Mouse (Mus musculus): ENCODE results near the gene Gcnt7.

The Gcnt7 gene

GRCm38 (mm10) chr2:172458496-172458895 is at the start of gene Gcnt7:
Gene Gcnt7, minus strand, starts transcription at chr2:172458596.
- no peak for DNase-seq (ENCODE audit: low spot score in 2 of 2)

GRCm38 (mm10) chr2:172506121-172506520 is 47.7 kb upstream of the Gcnt7 start:
- no peak for DNase-seq (ENCODE audit: low spot score in 2 of 2)

GRCm38 (mm10) chr2:172502168-172502567 is 43.8 kb upstream of the Gcnt7 start:
- DNase-seq (ENCODE audit: low spot score in 2 of 2): no peak

GRCm38 (mm10) chr2:172501341-172501740 is 42.9 kb upstream of the Gcnt7 start:
- no peak for DNase-seq (ENCODE audit: low spot score in 2 of 2)

GRCm38 (mm10) chr2:172500752-172501316 is 42.4 kb upstream of the Gcnt7 start:
- no peak for DNase-seq (ENCODE audit: low spot score in 2 of 2)

GRCm38 (mm10) chr2:172498823-172499222 is 40.4 kb upstream of the Gcnt7 start:
- DNase-seq (ENCODE audit: low spot score in 2 of 2): no peak

- no peak for DNase-seq (ENCODE audit: low spot score in 2 of 2)
Observed at GRCm38 (mm10) chr2:172496736-172497345, 38.4 kb upstream of the Gcnt7 start.

- DNase-seq (ENCODE audit: low spot score in 2 of 2): no peak
Observed at GRCm38 (mm10) chr2:172484696-172485370, 26.4 kb upstream of the Gcnt7 start.

- DNase-seq (ENCODE audit: low spot score in 2 of 2): no peak
Observed at GRCm38 (mm10) chr2:172483766-172484413, 25.5 kb upstream of the Gcnt7 start.

GRCm38 (mm10) chr2:172481654-172482385 is 23.4 kb upstream of the Gcnt7 start:
- no peak for DNase-seq (ENCODE audit: low spot score in 2 of 2)

GRCm38 (mm10) chr2:172480296-172480695 is 21.9 kb upstream of the Gcnt7 start:
- DNase-seq (ENCODE audit: low spot score in 2 of 2): no peak

GRCm38 (mm10) chr2:172477860-172478259 is 19.5 kb upstream of the Gcnt7 start:
- no peak for DNase-seq (ENCODE audit: low spot score in 2 of 2)

GRCm38 (mm10) chr2:172477350-172477749 is 19.0 kb upstream of the Gcnt7 start:
- DNase-seq (ENCODE audit: low spot score in 2 of 2): no peak

- DNase-seq (ENCODE audit: low spot score in 2 of 2): no peak
Observed at GRCm38 (mm10) chr2:172476707-172477260, 18.4 kb upstream of the Gcnt7 start.

GRCm38 (mm10) chr2:172474970-172475369 is 16.6 kb upstream of the Gcnt7 start:
- DNase-seq (ENCODE audit: low spot score in 2 of 2): no peak

- DNase-seq (ENCODE audit: low spot score in 2 of 2): no peak
Observed at GRCm38 (mm10) chr2:172473591-172473990, 15.2 kb upstream of the Gcnt7 start.

- no peak for DNase-seq (ENCODE audit: low spot score in 2 of 2)
Observed at GRCm38 (mm10) chr2:172472318-172472717, 13.9 kb upstream of the Gcnt7 start, which contains the start of gene Fam209. Gene Fam209, plus strand, starts transcription at chr2:172472520.

- no peak for DNase-seq (ENCODE audit: low spot score in 2 of 2)
Observed at GRCm38 (mm10) chr2:172468346-172468819, 10.0 kb upstream of the Gcnt7 start.

- no peak for DNase-seq (ENCODE audit: low spot score in 2 of 2)
Observed at GRCm38 (mm10) chr2:172467206-172467605, 8.8 kb upstream of the Gcnt7 start.

- DNase-seq (ENCODE audit: low spot score in 2 of 2): no peak
Observed at GRCm38 (mm10) chr2:172466427-172467132, 8.2 kb upstream of the Gcnt7 start.

GRCm38 (mm10) chr2:172462813-172463212 is 4.4 kb upstream of the Gcnt7 start:
- no peak for DNase-seq (ENCODE audit: low spot score in 2 of 2)

All from urinary bladder, adult 18-20 months (tissue).